Mouse (Mus musculus) lung, adult 2 months (tissue): ENCODE measurements around the gene Nos1ap.

Experiments
- CTCF ChIP-seq: fragments of 200-500 bp; IDR thresholded peaks from 2 replicates; pipeline ENCODE4 v1.5.1; 2011; ENCODE audit warnings: mild to moderate bottlenecking, low read length, control low read depth; ENCODE audit not compliant: insufficient read depth
- POLR2A ChIP-seq: fragments of 200-500 bp; IDR thresholded peaks from 2 replicates; pipeline ENCODE4 v1.6.1; 2011; ENCODE audit warnings: low read depth, mild to moderate bottlenecking, control low read depth, low read length, borderline replicate concordance; ENCODE audit errors: extremely low read depth

- no peak for TF ChIP-seq CTCF
- no peak for TF ChIP-seq POLR2A
These were observed 110.2 kb downstream of the Nos1ap start for GRCm38 (mm10) chr1:170479458-170479798.
